Mouse (Mus musculus) cerebellum, postnatal 25 days (tissue): Measurements from ENCODE around the gene Plch1.

Source experiments
- DNase-seq, 2 experiments: peaks; one replicate each; pipeline ENCODE4 v3.0.0; 2021; ENCODE audit warnings: mixed read lengths in 2 of 2

The Plch1 gene

GRCm38 (mm10) chr3:63668779-63669178 is 230.5 kb downstream of the Plch1 start:
- DNase-seq, result no peak

GRCm38 (mm10) chr3:63665307-63665706 is 234.0 kb downstream of the Plch1 start:
- no peak for DNase-seq

GRCm38 (mm10) chr3:63664575-63665243 is 234.6 kb downstream of the Plch1 start:
- DNase-seq, result no peak
